Mouse (Mus musculus) kidney, adult 2 months (tissue): ENCODE results near the gene Xpo5.

ENCODE experiments used
- CTCF ChIP-seq: fragments of 200-500 bp; conservative IDR thresholded peaks from 2 replicates; pipeline ENCODE4 v1.5.1; 2011; ENCODE audit warnings: low read depth, mild to moderate bottlenecking, control low read depth, low read length, moderate library complexity, mixed read lengths; ENCODE audit not compliant: insufficient read depth, insufficient read length
- POLR2A ChIP-seq: fragments of 200-500 bp; IDR thresholded peaks from one replicate; pipeline ENCODE4 v1.6.1; 2011; ENCODE audit warnings: low read depth, low read length, control low read depth

DNA sequence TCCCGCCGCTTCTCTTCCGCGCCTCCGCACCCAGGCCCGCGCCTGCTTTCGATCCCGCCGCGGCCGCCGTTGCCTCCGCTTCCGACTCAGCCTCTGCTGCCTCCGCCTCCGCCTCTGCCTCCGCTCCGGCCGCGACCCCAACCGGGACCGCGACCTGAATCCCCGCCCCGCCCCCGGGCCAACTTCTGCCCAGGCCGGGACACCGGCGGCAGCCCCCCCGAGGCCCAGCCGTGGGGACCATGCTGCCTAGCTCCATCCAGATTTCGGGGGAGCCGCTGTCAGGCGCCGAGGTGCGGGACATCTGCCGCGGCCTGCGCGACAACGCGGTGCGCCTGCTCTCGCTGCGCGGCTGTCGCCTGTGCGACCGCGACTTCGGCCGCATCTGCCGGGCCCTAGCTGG, 51.5 kb downstream of the Xpo5 start:
- TF ChIP-seq CTCF (no peak), POLR2A (no peak)
